Mouse (Mus musculus): ENCODE data around the gene Tmprss11c. TPM values are rescaled to one million over a fixed set of nuclear protein-coding genes. Genes with fewer than 3 reads are reported as not detected.
"Not testable (repeated sequence)": the region's sequence is repeated elsewhere in the genome, so short reads cannot be mapped to it uniquely, and the experiment has no call there.

Tmprss11c gene
- total RNA-seq (2021): not detected

GRCm38 (mm10) chr5:86289208-86289607 is at the start of gene Tmprss11c:
Gene Tmprss11c (minus strand): TSS chr5:86289308.
- DNase-seq (ENCODE audit: extremely low spot score in 1 of 2, low spot score in 1 of 2): no peak

DNA sequence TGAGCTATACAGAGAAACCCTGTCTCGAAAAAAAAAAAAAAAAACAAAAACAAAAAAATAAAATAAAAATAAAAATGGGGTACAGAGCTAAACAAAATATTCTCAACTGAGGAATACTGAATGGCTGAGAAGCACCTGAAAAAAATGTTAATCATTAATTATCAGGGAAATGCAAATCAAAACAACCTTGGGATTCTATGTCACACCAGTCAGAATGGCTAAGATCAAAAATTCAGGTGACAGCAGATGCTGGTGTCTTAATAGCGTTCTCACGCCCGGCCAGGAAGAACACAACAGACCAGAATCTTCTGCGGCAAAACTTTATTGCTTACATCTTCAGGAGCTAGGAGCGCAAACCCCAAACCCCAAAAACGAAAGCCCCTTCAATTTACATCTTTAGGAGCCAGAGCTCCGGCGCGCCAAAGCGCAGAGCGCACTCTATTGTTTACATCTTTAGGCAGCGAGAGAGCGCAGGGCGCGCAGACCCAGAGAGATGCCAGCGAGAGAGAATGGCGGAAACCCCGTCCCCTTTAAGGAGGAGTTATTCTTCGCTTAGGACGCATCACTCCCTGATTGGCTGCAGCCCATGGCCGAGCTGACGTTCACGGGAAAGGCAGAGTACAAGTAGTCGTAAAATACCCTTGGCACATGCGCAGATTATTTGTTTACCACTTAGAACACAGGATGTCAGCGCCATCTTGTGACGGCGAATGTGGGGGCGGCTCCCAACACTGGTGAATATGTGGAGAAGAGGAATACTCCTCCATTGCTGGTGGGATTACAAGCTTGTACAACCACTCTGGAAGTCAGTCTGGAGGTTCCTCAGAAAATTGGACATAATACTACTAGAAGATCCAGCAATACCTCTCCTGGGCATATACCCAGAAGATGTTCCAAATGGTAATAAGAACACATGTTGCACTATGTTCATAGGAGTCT is 29.2 kb upstream of the Tmprss11c start:
- DNase-seq (ENCODE audit: extremely low spot score in 1 of 2, low spot score in 1 of 2): not testable (repeated sequence)

GRCm38 (mm10) chr5:86306116-86306515 is 17.0 kb upstream of the Tmprss11c start:
- peak in 1 of 2 experiments; percentile 7 for DNase-seq (ENCODE audit: extremely low spot score in 1 of 2, low spot score in 1 of 2)

DNA sequence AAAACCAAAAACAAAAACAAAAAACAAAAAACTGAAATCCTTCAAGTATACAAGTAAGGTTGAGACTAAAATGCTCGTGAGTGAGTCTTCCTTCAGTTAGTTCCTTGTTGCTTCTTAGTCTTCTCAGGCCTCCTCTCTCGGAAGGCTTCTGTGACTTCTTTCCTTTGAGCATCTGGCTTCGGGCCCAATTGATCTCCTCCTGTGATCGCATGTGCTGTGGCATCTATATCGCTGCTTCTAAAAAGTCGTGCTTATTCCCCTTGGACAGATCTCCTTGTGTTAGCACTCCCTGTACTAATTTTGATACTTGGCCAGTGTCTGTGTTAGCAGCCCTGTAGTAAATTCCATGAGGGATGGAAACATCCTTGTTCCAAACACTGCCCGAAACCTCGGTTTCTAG is 14.8 kb upstream of the Tmprss11c start:
- DNase-seq (ENCODE audit: extremely low spot score in 1 of 2, low spot score in 1 of 2): no peak

GRCm38 (mm10) chr5:86246559-86246958 is 42.5 kb downstream of the Tmprss11c start:
- DNase-seq (ENCODE audit: extremely low spot score in 1 of 2, low spot score in 1 of 2): no peak

GRCm38 (mm10) chr5:86244880-86245279 is 44.2 kb downstream of the Tmprss11c start:
- no peak for DNase-seq (ENCODE audit: extremely low spot score in 1 of 2, low spot score in 1 of 2)

- no peak for DNase-seq (ENCODE audit: extremely low spot score in 1 of 2, low spot score in 1 of 2)
Observed at GRCm38 (mm10) chr5:86244275-86244674, 44.8 kb downstream of the Tmprss11c start.

- no peak for DNase-seq (ENCODE audit: extremely low spot score in 1 of 2, low spot score in 1 of 2)
Observed at GRCm38 (mm10) chr5:86227156-86227853, 61.8 kb downstream of the Tmprss11c start.

DNA sequence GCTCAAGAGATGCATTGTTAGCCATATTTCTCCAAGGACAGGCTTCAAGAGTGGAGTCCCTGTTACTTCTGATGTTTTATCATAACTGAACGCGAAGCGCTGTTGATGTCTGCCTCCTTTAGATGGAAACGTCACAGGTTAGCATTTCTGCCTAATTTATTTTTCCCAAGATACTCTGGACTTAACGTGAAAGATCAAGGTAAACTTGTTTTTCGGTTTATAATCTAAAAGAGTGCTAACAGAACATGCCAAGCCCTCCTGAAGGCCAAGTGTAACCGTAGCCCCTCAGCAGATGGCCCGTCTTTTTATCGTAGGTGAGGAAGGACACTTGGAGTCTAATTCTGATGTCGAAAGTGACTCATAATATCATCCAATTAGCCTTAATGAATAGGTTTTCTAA is 91.3 kb downstream of the Tmprss11c start, which contains the start of gene Gnrhr:
TSS of gene Gnrhr (minus strand) at position 101 of the 400 bp plus-strand sequence.
- DNase-seq (ENCODE audit: extremely low spot score in 1 of 2, low spot score in 1 of 2): no peak

DNA sequence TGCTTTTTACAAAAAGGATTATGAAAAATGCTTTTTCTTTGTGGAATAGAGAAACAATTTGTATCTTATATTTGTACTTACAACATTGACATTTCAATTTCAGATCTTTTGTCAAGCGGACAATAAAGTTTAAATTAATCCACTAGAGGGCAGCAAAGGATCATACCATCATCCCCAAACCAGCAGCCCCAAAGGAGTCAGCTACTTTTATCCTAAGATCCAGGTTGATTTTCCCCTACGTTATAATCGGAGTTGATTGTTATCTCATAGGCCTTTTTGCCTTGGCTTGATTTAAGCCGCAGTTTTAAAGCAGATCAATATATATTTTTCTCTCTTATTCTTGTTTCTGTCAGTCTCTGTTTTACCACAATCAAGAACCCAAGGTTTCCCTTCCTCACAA is 97.8 kb downstream of the Tmprss11c start:
- DNase-seq (ENCODE audit: extremely low spot score in 1 of 2, low spot score in 1 of 2): no peak

GRCm38 (mm10) chr5:86190770-86191169 is 98.3 kb downstream of the Tmprss11c start:
- no peak for DNase-seq (ENCODE audit: extremely low spot score in 1 of 2, low spot score in 1 of 2)

DNA sequence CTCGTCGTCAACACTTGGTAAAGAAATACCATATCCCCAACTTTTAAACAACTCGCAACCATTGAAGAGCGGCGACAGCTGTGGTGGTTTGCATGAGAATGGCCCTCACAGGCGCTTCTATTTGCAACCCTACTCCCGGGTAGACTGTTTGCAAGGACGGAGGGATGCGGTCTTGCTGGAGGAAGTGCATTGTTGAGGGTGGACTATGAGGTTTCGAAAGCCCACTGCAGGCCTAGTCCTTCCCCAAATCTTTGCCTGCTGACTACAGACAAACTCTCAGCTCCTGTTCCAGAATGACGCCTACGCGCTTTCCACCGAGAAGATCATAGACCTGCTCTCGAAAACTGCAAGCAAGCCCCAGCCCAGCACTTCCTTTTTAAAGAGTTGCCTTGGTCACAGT is 98.8 kb downstream of the Tmprss11c start:
- DNase-seq (ENCODE audit: extremely low spot score in 1 of 2, low spot score in 1 of 2): no peak

DNA sequence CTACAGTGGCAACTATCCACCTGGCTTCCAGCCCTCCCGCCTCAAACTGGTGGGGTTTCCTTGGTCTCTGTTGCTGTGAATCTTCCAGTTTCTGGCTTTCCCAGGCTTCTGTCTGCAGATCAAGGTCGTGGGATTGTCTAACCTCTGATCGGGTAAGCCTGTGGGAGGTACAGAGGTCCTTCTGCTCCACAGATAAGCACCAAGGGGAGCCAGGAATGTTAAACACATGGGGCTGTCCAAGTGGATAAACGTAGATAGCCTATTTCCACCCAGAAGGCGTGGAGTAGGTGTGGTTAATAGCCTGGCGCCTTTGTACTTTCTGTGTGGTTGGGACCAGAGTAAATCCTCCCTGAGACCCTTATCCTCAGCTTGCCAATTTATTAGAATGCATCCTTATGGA is 101.7 kb downstream of the Tmprss11c start:
- no peak for DNase-seq (ENCODE audit: extremely low spot score in 1 of 2, low spot score in 1 of 2)

Other genes starting within 250 kb of the Tmprss11c start
- 10 to 100 TPM; 20.7 to 22.2 TPM for gene Cenpc1, start 223.7 kb downstream of the Tmprss11c start, total RNA-seq (2021)
- gene Stap1, start 217.6 kb downstream of the Tmprss11c start, total RNA-seq (2021): not detected
- 10 to 100 TPM; 18.0 to 20.8 TPM for gene Uba6, start 116.5 kb downstream of the Tmprss11c start, total RNA-seq (2021)
- gene Gnrhr, start 91.4 kb downstream of the Tmprss11c start, total RNA-seq (2021): not detected
- gene Tmprss11d, start 84.1 kb upstream of the Tmprss11c start, total RNA-seq (2021): not detected
- gene Tmprss11a, start 179.7 kb upstream of the Tmprss11c start, total RNA-seq (2021): not detected
- gene Tmprss11g, start 229.3 kb upstream of the Tmprss11c start, total RNA-seq (2021): not detected

Data from layer of hippocampus, postnatal 25 days (tissue).